Mouse (Mus musculus) liver, embryonic 16.5 days (tissue): Measurements from ENCODE around the gene Cfap97d2. TPM values are rescaled to one million over a fixed set of nuclear protein-coding genes. Genes with fewer than 3 reads are reported as not detected.

ENCODE experiments used
- ATAC-seq: fragments of 200-750 bp; cut with Nextera tagmentation; 2 replicates; pipeline ENCODE4 v1.8.0; 2017; ENCODE audit warnings: low read depth, mild to moderate bottlenecking, moderate number of reproducible peaks, moderate library complexity
- H3K27ac ChIP-seq: fragments of 300-500 bp; sonication (generic); 2 replicates; pipeline ENCODE4 v1.5.1; 2014; ENCODE audit warnings: mild to moderate bottlenecking, low read length
- H3K27me3 ChIP-seq: fragments of 300-500 bp; sonication (generic); 2 replicates; pipeline ENCODE4 v1.6.1; 2014; ENCODE audit warnings: low read depth, low read length, mixed read lengths; ENCODE audit not compliant: control insufficient read depth, insufficient read depth
- H3K36me3 ChIP-seq: fragments of 300-500 bp; sonication (generic); 2 replicates; pipeline ENCODE4 v1.6.1; 2014; ENCODE audit warnings: mild to moderate bottlenecking; ENCODE audit not compliant: control insufficient read depth, insufficient read depth
- H3K4me1 ChIP-seq: fragments of 300-500 bp; sonication (generic); 2 replicates; pipeline ENCODE4 v1.6.1; 2014; ENCODE audit warnings: low read depth, low read length, mixed read lengths; ENCODE audit not compliant: control insufficient read depth
- H3K4me2 ChIP-seq: fragments of 300-500 bp; sonication (generic); 2 replicates; pipeline ENCODE4 v1.6.1; 2014; ENCODE audit warnings: low read depth, low read length, mixed read lengths
- H3K4me3 ChIP-seq: fragments of 300-500 bp; sonication (generic); 2 replicates; pipeline ENCODE4 v1.5.1; 2014; ENCODE audit warnings: low read depth, mild to moderate bottlenecking, low read length
- H3K9ac ChIP-seq: fragments of 300-500 bp; sonication (generic); 2 replicates; pipeline ENCODE4 v1.6.1; 2014; ENCODE audit warnings: low read depth, low read length
- H3K9me3 ChIP-seq: fragments of 300-500 bp; sonication (generic); replicated peaks from 2 replicates; pipeline ENCODE4 v1.6.1; 2016; ENCODE audit warnings: low read length; ENCODE audit not compliant: control insufficient read depth
- WGBS: fragments of 180-500 bp; shearing (Covaris S2); extraction: QIAGEN DNeasy Blood & Tissue Kit; methylation state at CpG from one replicate; pipeline ENCODE4 v1.1.7; 2014; ENCODE audit not compliant: insufficient replicate concordance; 5-methylcytosine and 5-hydroxymethylcytosine counted together
- polyA plus RNA-seq: library from polyadenylated mRNA; unstranded; fragments of >200 nt; fragmentation: Nextera tagmentation; extraction: Ambion mirVana; gene quantifications from 2 replicates; pipeline ENCODE4 v1.2.1, GENCODE M21; 2015

Gene Cfap97d2
- polyA plus RNA-seq, 1 experiment from 2014 or later = not detected

DNA sequence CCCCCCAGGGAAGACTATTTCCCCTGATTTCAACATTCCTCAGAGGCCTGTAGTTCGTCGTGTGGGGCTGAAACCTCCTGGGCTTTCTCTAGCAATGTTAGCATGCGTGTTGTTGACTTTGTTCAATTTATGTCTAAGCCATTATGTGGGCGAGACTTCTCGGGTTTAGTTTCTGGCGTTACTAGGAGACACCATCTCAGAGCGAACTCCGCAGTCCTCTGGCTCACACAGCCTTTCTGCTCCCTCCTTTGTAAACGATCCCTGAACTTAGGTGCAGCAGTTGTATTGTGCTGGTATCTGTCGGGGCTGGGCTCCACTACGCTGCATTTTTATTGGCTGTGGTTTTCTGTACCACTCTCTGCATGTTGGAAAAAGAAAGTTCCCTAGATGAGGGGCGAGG, 11.0 kb upstream of the Cfap97d2 start:
- no peak overlapping the region for H3K4me2 ChIP-seq

DNA sequence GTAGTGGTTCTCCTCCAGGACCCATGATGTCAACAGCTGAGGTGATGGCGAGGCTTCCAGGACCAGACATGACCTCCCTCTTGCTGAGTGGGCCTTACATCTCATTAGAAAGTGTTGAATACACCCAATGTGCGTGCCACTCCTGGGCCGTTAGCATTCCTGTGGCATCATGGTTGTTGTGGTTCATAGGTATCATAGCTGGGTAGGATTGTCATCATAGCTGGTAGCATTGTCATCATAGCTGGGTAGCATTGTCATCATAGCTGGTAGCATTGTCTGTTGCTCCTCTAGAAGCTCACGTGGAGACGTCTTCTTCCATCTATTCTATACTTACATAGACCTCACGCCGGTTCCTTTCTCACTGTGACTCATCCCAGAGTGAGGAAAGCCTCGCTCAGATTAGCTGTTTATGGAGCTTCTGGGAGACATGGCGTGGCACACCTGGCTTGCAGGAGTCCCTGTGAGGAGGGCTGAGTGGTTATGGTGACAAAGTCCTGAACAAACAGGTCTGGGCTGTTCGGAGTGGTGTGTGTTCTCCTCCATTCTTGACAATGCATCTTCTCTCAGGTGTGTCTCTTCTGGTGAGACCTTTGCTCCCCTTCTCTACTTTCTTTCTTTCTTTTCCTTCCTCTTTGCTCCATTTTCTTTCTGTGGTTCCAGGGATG, 10.4 kb upstream of the Cfap97d2 start:
- no peak for ATAC-seq

More for the DNA sequence above, 11.0 kb upstream of the Cfap97d2 start:
- ATAC-seq = no peak
- H3K4me3 ChIP-seq = no peak overlapping the region
- no peaks in the 10 kb centered on the region for H3K4me1 ChIP-seq
- no peak overlapping the region for H3K27ac ChIP-seq
- H3K27me3 ChIP-seq = no peaks in the 10 kb centered on the region
- no peaks in the 10 kb centered on the region for H3K36me3 ChIP-seq
- no peak overlapping the region for H3K9ac ChIP-seq
- no peaks in the 10 kb centered on the region for H3K9me3 ChIP-seq
- 62% methylated on average over 12 of the region's 12 CpGs for WGBS

DNA sequence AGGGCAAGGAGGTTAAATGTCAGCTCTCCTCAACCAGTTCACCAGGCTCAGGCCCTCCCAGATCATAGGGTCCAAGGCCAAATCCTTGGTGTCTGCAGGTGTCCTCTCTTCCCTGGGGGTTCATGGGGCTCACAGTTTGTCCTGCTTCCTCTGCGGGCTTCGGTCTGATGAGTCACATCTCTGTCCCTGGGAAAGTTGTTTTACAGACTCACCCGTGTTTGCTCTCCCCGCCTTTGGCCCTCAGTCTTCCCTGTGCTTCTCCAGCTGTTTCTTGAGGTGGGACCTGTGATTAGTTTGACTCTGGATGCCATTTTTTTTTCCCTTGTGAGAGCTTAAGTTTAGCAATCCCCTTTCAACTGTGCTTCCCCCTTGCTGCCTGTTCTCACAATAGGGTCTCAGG, 9.5 kb upstream of the Cfap97d2 start:
- no peak overlapping the region for H3K27ac ChIP-seq
- H3K4me1 ChIP-seq = no peaks in the 10 kb centered on the region
- no peak for ATAC-seq

More for the DNA sequence above, 10.4 kb upstream of the Cfap97d2 start:
- Histone ChIP-seq H3K4me2 (no peak overlapping the region), H3K27ac (no peak overlapping the region), H3K9me3 (no peaks in the 10 kb centered on the region), H3K27me3 (no peaks in the 10 kb centered on the region), H3K9ac (no peak overlapping the region), H3K4me3 (no peak overlapping the region), H3K36me3 (no peaks in the 10 kb centered on the region), H3K4me1 (no peaks in the 10 kb centered on the region)
- 67% methylated on average over 10 of the region's 10 CpGs for WGBS

DNA sequence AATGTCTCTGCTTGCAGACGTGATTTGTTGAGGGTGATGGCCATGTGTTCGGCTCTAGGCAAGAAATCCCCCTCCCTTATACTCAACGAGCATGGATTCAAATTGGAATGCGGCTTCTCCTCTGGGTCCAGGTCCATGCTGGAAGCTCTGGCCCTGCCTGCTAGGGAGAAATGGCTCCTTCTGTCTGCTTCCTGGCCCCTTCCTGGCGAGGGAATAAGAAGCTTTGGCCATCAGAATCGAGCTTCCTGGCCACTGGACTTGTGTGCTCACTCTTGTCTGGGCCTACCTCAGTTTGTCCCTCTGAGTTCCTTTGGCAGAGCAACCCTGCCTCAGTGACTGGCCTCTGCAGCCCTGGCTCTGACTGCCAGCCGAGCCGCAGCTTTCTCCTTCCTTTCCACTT, 8.5 kb upstream of the Cfap97d2 start:
- H3K27ac ChIP-seq = no peak overlapping the region
- H3K4me2 ChIP-seq = no peak overlapping the region
- H3K36me3 ChIP-seq = no peaks in the 10 kb centered on the region
- no peak overlapping the region for H3K9ac ChIP-seq
- H3K27me3 ChIP-seq = no peaks in the 10 kb centered on the region
- WGBS = 59% methylated on average over 8 of the region's 8 CpGs
- no peaks in the 10 kb centered on the region for H3K9me3 ChIP-seq
- no peaks in the 10 kb centered on the region for H3K4me1 ChIP-seq
- H3K4me3 ChIP-seq = no peak overlapping the region
- no peak for ATAC-seq

More for the DNA sequence above, 9.5 kb upstream of the Cfap97d2 start:
- 59% methylated on average over 4 of the region's 4 CpGs for WGBS
- Histone ChIP-seq H3K4me3 (no peak overlapping the region), H3K9me3 (no peaks in the 10 kb centered on the region), H3K4me2 (no peak overlapping the region), H3K36me3 (no peaks in the 10 kb centered on the region), H3K9ac (no peak overlapping the region), H3K27me3 (no peaks in the 10 kb centered on the region)

DNA sequence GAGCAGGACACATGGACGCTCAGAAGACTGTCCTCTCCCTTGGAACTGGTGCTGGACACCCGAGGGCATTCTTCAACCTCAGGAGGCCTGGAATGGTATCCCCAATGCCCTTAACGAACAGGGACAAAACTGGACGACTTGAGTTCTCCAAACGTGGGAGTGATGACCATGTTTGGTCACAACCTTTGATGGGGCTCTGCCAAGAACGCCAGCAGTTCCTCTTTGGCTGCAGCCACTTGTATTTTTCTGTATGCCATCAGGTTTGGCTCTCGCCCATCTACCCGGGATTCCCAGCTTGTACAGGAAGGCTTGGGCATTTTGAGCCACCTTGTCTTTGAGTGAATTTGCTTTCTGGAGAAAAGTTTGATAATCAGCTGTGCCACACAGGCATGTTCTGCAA, 8.0 kb upstream of the Cfap97d2 start:
- Histone ChIP-seq H3K4me1 (no peaks in the 10 kb centered on the region), H3K9ac (no peak overlapping the region), H3K27me3 (no peaks in the 10 kb centered on the region), H3K4me3 (no peak overlapping the region), H3K36me3 (no peaks in the 10 kb centered on the region), H3K9me3 (no peaks in the 10 kb centered on the region), H3K27ac (no peak overlapping the region), H3K4me2 (no peak overlapping the region)
- no peak for ATAC-seq
- WGBS = 44% methylated on average over 8 of the region's 8 CpGs

DNA sequence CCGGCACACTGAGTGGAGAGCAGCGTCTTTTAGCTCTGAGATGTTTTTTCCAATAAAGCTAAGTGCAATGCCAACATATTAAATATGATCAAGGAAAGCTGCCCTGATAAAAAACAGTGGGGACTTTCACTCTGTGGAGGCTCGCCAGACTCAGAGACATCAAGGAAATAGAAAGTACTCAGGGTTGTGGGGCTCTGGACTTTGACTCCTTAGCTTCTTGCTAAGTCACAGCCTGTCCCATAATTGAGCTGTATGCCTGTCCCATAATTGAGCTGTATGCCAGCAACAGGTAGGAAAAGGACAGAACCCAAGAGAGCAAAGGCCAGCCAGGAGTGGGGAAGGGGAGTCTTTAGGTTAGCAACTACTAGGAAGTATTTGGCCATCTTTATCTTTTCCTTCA, 7.4 kb upstream of the Cfap97d2 start:
- H3K4me1 ChIP-seq = no peaks in the 10 kb centered on the region
- no peak overlapping the region for H3K4me2 ChIP-seq
- no peak overlapping the region for H3K27ac ChIP-seq
- H3K27me3 ChIP-seq = no peaks in the 10 kb centered on the region
- no peak for ATAC-seq
- no peaks in the 10 kb centered on the region for H3K36me3 ChIP-seq
- no peaks in the 10 kb centered on the region for H3K9me3 ChIP-seq
- H3K9ac ChIP-seq = no peak overlapping the region
- no peak overlapping the region for H3K4me3 ChIP-seq
- 48% methylated on average over 3 of the region's 3 CpGs for WGBS

DNA sequence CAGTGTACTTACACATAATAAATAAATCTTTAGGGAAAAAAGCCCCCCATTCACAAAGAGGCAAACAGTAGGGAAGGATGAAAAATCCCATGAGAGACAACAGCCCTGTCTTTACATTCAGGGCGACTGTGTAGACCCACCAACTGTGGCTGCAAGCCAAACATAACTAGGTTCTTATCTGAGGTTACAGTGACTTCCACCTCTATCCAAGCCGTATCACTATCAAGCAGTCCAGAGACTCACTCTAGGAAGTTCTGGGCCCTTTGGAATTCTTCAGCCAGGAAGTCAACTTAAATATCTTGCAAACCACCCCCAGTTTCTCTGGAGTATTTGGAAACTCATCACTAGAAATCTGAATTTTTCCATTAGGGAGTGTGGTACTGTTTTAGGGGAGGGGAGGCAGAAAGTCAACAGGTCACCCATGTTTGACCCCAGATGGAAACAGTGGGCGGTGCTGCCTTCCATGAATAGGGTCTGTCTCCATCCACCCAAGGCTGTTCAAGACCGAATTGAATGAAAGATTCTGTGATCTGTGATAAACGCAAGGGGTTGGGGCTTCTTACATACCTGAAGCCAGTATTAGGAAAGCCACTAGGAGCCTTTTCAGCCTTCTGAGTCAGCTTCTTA, 6.3 kb upstream of the Cfap97d2 start:
- Histone ChIP-seq H3K4me3 (no peak overlapping the region), H3K4me1 (no peaks in the 10 kb centered on the region), H3K27ac (no peak overlapping the region), H3K9me3 (no peaks in the 10 kb centered on the region), H3K27me3 (no peaks in the 10 kb centered on the region), H3K4me2 (no peak overlapping the region), H3K36me3 (no peaks in the 10 kb centered on the region), H3K9ac (no peak overlapping the region)
- WGBS = 30% methylated on average over 5 of the region's 5 CpGs
- peak; percentile 70 for ATAC-seq

DNA sequence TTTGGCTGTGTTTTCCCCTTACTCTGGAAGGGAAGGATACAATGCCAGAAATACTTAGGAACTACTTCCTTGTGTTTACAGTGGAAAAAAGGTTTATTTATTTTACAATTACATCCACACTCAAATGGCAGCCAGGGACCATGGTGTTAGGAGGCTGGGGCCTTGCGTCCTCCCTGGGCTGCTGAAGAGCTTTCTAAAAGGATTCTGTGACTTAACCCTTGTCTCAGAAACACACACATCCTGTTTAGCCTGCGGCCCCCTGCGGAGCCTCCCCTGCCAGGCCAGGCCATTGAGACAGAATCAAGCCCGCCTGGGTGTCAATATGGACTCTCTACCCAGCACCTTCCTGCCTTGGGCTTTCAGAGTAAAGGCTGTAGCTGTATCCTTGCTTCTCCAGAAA, 2.9 kb upstream of the Cfap97d2 start:
- Histone ChIP-seq H3K27me3 (no peaks in the 10 kb centered on the region), H3K9me3 (no peaks in the 10 kb centered on the region), H3K9ac (no peak overlapping the region), H3K27ac (no peak overlapping the region), H3K36me3 (no peaks in the 10 kb centered on the region), H3K4me3 (no peak overlapping the region), H3K4me2 (no peak overlapping the region), H3K4me1 (no peaks in the 10 kb centered on the region)
- WGBS = 24% methylated on average over 4 of the region's 4 CpGs
- ATAC-seq = no peak

DNA sequence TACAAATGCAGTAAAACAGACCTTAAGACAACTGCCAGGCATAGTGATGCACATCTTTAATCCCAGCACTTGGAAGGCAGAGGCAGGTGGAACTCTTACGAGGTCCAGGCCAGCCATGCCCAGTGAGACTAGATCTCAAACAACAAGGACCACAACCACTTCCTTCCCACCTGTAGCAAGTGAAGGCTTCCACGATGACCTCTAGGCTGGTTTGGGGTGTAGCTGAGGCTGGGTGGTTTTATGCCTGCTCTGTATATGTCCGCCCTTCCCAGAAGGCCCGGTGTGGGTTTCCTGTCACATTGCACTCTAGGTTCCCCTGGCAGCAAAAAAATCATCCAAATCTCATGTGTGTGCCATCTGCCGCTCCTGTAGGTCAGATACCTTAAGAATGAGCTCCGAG, 1.9 kb upstream of the Cfap97d2 start:
- ATAC-seq = no peak
- no peaks in the 10 kb centered on the region for H3K27me3 ChIP-seq
- WGBS = 50% methylated on average over 6 of the region's 6 CpGs

More for the DNA sequence above, 1.9 kb upstream of the Cfap97d2 start:
- H3K27ac ChIP-seq = no peak overlapping the region
- no peaks in the 10 kb centered on the region for H3K36me3 ChIP-seq
- no peaks in the 10 kb centered on the region for H3K9me3 ChIP-seq
- H3K4me3 ChIP-seq = no peak overlapping the region
- no peak overlapping the region for H3K9ac ChIP-seq
- H3K4me2 ChIP-seq = no peak overlapping the region
- H3K4me1 ChIP-seq = no peaks in the 10 kb centered on the region
